17 mouse cellular contexts compared by ENCODE assay signal in genomic region chr15:84985516-84986160, GRCm38 (mm10). TPM values are rescaled to one million over a fixed set of nuclear protein-coding genes. Genes with fewer than 3 reads are reported as not detected.
A peak's percentile ranks its signal among the peaks of the same experiment; 100 is the strongest.
DNase-seq lines count a peak whose midpoint lies in the region; ATAC-seq and TF ChIP-seq lines count a peak whose summit lies in the region.
"Had no signal": no experiment of that assay in that cellular context is flagged by ENCODE, and none has a peak within 500 bp of the region (broad histone marks: within the 10 kb centered on the region; RNA-seq: fewer than 3 reads in every experiment).

No protein-coding gene starts in this region.

- peak overlapping the region; percentile 7; the same call in 1 of the 2 replicates for H3K4me3 ChIP-seq in gastrocnemius, adult 2 months
- peak overlapping the region; percentile 1 for H3K4me3 ChIP-seq in testis, adult 2 months (ENCODE audit: control insufficient read depth, low read depth, low read length)
- H3K4me3 ChIP-seq in midbrain, embryonic 15.5 days: peak overlapping the region; percentile 91

- H3K9ac ChIP-seq in midbrain, embryonic 15.5 days: 0 out of 2 replicates have a peak overlapping the region, but pooled peaks have one; percentile 6

- TF ChIP-seq POLR2A in testis, adult 2 months (IDR thresholded peaks at IDR 0.05; ENCODE audit: control insufficient read depth, low read depth, low read length): no peak

- peaks cover 2% of the 10 kb centered on the region for H3K27me3 ChIP-seq in testis, adult 2 months (ENCODE audit: control insufficient read depth, insufficient read depth, low read length)
- H3K27me3 ChIP-seq in midbrain, embryonic 15.5 days (replicated peaks): no peaks in the 10 kb centered on the region

- ATAC-seq in midbrain, embryonic 15.5 days (replicated peaks): no peak
- no peak for ATAC-seq in monocyte, adult 5-6 weeks (replicated peaks; ENCODE audit: insufficient number of reproducible peaks, low FRiP score, low TSS enrichment, poor library complexity, severe bottlenecking)
- ATAC-seq: activated CD4-positive, CD25-positive, alpha-beta regulatory T cell, adult 4 months; inflammation-experienced regulatory T-cells, adult 6 months had no signal

- H3K4me1 ChIP-seq in testis, adult 2 months (ENCODE audit: control insufficient read depth, insufficient read depth, low read length): peaks cover 5% of the 10 kb centered on the region
- H3K4me1 ChIP-seq in midbrain, embryonic 15.5 days: peaks cover 37% of the 10 kb centered on the region

- intact Hi-C loops in gastrocnemius, adult 2 months (cut with DNase I): loop anchor here (5.0 to 10.0 kb wide), 2 partner anchors 63 to 791 kb away; partner anchors contain the start of genes Gm29666, Nup50 and Samm50

- peak; percentile 39 for DNase-seq in gastrocnemius, adult 2 months
- no peak for DNase-seq in gastrocnemius, postnatal 4 days (ENCODE audit: low spot score in 2 of 2)
- DNase-seq in testis, postnatal 14 days (ENCODE audit: low spot score): no peak
- DNase-seq in cerebellum, adult 9-10 months: no peak
- DNase-seq in B cell, adult 2 months: no peak
- DNase-seq: kidney, postnatal 25 days; lung, postnatal 14 days; right cerebral cortex, postnatal 4 days had no signal

- WGBS in midbrain, embryonic 15.5 days: 88% methylated on average over 12 of the region's 12 CpGs

- no peaks in the 10 kb centered on the region for H3K36me3 ChIP-seq in testis, adult 2 months (ENCODE audit: control insufficient read depth, insufficient read depth, low read length)
- H3K36me3 ChIP-seq in midbrain, embryonic 15.5 days (replicated peaks): no peaks in the 10 kb centered on the region

- TF ChIP-seq CTCF in gastrocnemius, adult 2 months (IDR thresholded peaks at IDR 0.05): no peak
- TF ChIP-seq CTCF in testis, adult 2 months (IDR thresholded peaks at IDR 0.05; ENCODE audit: control insufficient read depth, insufficient read depth, insufficient replicate concordance, low read depth, low read length): no peak

- H3K9me3 ChIP-seq in midbrain, embryonic 15.5 days: no peaks in the 10 kb centered on the region
- H3K9me3 ChIP-seq: G1E had no signal

- peak overlapping the region; percentile 63 for H3K4me2 ChIP-seq in midbrain, embryonic 15.5 days

- no peak overlapping the region for H3K27ac ChIP-seq in gastrocnemius, adult 2 months
- H3K27ac ChIP-seq in testis, adult 2 months (ENCODE audit: control insufficient read depth, insufficient read depth, low read depth, low read length): no peak overlapping the region
- no peak overlapping the region for H3K27ac ChIP-seq in midbrain, embryonic 15.5 days

RNA-seq across cellular contexts. Expression of gene 5031439G07Rik, which starts 2.7 kb away (rescaled TPM):
- 100 to 1,000 TPM in 1 of 2 experiments, 10 to 100 TPM in 1; 67.5 to 103 TPM for total RNA-seq in gastrocnemius, adult 2 months (2021)
- total RNA-seq in gastrocnemius, postnatal 4 days (2021): 10 to 100 TPM; 33.5 to 36.7 TPM
- 29.2 and 36.8 TPM in 2 replicates for polyA plus RNA-seq in testis, adult 2 months (2012; rRNA removed)
- 28.4 and 33.9 TPM in 2 replicates for polyA plus RNA-seq in midbrain, embryonic 15.5 days (2015; fragmentation: Nextera tagmentation; extraction: Ambion mirVana)
- 45.7 to 67.3 TPM (median 62.2 TPM) in 3 replicates for total RNA-seq in monocyte, adult 5-6 weeks (2017)

RNA-seq across cellular contexts. Expression of gene Upk3a, which starts 31.3 kb away (rescaled TPM):
- not detected for total RNA-seq in gastrocnemius, adult 2 months (2021)
- total RNA-seq in gastrocnemius, postnatal 4 days (2021): not detected
- 1.1 and 1.2 TPM in 2 replicates for polyA plus RNA-seq in testis, adult 2 months (2012; rRNA removed)
- polyA plus RNA-seq in midbrain, embryonic 15.5 days (2015; fragmentation: Nextera tagmentation; extraction: Ambion mirVana): 0.83 and 1.2 TPM in 2 replicates
- total RNA-seq in monocyte, adult 5-6 weeks (2017): not detected in 3 replicates
- total RNA-seq: G1E; gastrocnemius, adult 8-10 months; liver, adult 2 months had no signal
- polyA plus RNA-seq: activated CD4-positive, CD25-positive, alpha-beta regulatory T cell, adult 4 months; G1E; heart, embryonic 11.5 days; inflammation-experienced regulatory T-cells, adult 6 months; liver, adult 2 months had no signal

RNA-seq across cellular contexts. Expression of gene Fam118a, which starts 43.1 kb away (rescaled TPM):
- 1 to 10 TPM; 4.7 to 5.9 TPM for total RNA-seq in gastrocnemius, adult 2 months (2021)
- total RNA-seq in gastrocnemius, postnatal 4 days (2021): 10 to 100 TPM; 12.7 to 14.0 TPM
- polyA plus RNA-seq in testis, adult 2 months (2012; rRNA removed): 54.2 and 55.9 TPM in 2 replicates
- polyA plus RNA-seq in midbrain, embryonic 15.5 days (2015; fragmentation: Nextera tagmentation; extraction: Ambion mirVana): 30.6 and 31.7 TPM in 2 replicates
- total RNA-seq in monocyte, adult 5-6 weeks (2017): 7.9 to 12.5 TPM (median 12.3 TPM) in 3 replicates

Comparison
In these comparisons a context has a peak if more than half of its experiments do, and no peak if none do; other contexts are left out.
1. H3K4me3 ChIP-seq: peak in every context shown above with its lines; median percentile 91 in midbrain, embryonic 15.5 days; 7 in gastrocnemius, adult 2 months; 1 in testis, adult 2 months.